Mouse (Mus musculus): Measurements from ENCODE around the gene Epb41.
A peak's percentile ranks its signal among the peaks of the same experiment; 100 is the strongest.

Gene Epb41

DNA sequence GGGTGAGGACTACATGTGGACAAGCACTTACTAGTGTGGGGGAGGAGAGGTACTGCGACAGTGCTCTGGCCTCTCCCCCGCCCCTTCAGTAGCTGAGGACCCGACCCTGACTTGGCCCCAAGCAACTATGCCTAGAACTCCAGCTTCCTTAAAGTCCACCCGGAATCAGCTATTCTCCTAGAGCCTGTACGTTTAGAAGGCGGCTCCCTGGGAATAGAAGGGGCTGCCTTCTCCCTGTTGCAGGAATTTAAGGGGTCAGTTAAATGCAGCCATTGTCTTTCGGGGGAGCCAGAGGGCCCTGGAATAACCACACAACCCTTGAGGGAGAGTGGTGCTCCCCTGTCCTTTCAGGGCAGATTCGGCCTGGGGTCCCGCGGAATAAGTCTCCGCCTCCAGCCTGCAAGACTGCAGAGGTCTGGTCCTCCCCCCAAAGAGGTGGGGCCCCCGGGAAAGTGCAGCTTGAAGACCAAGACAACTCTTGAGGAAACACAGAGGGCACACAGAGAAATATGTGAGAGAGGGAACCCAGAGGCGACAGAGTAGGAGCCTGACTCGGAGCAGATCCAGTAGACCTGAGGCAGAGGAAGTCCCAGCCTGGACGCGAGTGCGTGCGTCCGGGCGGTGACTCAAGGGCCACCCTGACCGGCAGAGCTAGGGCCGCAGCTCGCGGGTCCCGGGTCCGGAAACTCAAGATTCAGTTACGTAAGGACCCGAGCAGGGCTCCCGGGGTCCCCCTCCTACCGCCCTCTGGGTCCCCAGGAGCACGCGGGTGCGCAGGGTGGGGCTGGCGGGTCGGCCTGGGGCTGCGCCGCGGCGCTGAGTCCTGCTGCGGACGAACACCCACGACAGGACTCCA, 816 bp downstream of the Epb41 start, which contains the start of gene Gm10300:
Gm10300 (plus strand) TSS at position 621 of the 856 bp plus-strand sequence.
- peak; percentile 58 for DNase-seq (ENCODE audit: low read depth, low spot score)

DNA sequence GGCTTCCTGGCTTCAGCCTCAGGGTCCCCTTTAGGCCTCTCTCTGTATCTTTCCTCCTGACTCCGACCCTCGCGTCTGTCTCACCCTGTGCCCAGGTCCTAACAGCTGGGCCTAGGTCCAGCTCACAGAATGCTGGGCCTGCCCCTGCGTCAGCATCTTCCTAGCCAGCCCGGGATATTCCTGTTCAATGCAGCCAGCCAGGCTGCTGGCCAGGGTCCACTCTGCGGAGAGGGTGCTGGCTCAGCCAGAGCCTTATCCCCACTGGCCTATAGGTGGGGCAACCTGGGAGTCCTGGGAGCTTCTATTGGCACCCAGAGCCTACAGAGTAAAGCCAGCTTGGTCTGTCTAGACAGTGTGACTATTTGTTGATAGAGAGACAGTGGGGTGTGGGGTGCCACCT, 2.2 kb downstream of the Epb41 start:
- DNase-seq (ENCODE audit: low read depth, low spot score), result no peak

DNA sequence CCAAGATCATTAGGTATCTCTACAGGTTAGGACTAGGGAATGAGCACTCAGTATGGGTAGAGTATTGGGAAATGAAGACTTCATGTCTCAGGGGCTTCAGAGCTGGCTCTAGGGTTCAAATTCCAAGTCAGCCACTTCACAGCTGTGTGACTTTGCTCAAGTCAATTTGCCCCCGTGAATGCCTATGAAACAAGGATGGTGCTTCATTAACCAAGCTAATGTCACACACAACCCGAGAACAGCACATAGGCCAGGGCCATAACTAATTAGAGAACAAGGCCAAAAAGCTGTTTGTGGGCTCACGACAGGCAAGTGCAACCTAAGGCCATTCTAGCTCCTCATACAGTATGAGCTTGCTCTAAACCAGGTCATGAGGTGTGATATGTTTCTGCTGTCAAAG, 3.0 kb downstream of the Epb41 start:
- no peak for DNase-seq (ENCODE audit: low read depth, low spot score)

DNA sequence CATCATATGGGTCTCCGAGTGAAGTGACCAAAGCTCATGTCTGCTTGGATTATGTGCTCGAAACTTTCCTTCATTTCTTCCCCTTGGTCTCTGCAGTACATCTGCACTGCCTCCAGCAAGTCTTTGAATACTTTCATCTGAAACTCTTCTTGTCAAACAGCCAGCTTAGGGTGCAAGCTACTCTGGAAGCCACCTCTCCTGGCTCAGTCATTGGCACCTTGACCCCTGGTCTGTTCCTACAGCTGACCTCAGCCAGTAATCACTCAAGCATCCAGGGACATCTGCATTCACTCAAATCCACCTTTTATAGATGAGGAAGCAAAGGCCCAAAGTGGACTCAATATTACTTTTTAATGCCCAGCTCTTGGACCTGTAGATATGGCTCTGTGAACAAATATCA, 3.4 kb downstream of the Epb41 start:
- DNase-seq (ENCODE audit: low read depth, low spot score), result no peak

DNA sequence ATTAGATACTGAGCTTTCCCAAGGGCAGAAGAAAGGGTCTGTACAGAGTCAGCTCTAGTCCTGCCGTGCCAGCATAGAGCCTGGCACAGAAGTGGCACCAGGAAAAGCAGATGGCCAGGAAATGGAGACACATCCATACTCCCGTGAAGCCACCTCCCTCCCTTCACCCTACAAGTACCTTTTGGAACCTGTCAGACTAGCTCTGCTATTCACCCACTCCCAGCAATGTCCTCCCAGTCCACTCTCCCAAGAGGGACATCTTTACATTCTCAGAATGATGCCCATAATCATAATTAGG, 7.2 kb downstream of the Epb41 start:
- no peak for DNase-seq (ENCODE audit: low read depth, low spot score)

DNA sequence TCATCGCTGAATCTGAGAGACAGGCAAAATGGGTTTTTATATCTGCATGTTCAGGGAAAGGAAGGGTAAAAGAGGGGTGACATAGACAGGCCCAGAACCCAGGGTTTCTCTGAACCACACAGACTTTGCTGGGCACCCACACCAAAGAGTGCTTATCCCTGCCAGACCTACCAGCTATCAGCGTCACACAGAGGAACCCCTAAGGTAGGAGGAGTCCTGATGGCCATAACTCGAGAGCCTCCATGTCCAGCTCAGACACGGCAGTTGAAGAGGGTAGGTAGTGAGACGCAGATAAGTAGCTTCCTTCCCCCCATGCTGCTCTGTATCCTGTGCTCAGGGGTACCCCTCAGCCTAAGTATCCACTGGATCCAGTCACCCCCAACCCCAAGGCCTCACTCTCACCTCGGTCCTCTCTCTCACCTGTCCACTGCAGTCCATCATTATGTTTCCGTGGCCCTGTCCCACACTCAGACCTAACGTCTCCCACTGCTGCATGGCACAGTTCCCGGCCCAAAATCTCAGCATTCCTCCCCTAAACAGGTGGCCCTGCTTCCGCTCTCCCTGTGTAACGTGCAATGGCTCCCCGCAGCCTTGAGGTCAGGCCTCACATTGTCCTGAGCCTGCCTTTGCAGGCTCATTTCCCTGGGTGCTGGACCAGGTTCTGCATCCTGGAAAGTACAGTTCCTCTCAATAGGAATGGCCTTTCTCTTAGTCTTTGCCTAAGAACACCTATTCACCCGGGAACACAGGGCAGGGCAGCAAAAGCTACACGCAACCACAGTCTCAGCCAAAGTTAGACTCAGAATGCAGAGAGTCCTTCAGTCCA, 7.8 kb downstream of the Epb41 start:
- no peak for DNase-seq (ENCODE audit: low read depth, low spot score)

DNA sequence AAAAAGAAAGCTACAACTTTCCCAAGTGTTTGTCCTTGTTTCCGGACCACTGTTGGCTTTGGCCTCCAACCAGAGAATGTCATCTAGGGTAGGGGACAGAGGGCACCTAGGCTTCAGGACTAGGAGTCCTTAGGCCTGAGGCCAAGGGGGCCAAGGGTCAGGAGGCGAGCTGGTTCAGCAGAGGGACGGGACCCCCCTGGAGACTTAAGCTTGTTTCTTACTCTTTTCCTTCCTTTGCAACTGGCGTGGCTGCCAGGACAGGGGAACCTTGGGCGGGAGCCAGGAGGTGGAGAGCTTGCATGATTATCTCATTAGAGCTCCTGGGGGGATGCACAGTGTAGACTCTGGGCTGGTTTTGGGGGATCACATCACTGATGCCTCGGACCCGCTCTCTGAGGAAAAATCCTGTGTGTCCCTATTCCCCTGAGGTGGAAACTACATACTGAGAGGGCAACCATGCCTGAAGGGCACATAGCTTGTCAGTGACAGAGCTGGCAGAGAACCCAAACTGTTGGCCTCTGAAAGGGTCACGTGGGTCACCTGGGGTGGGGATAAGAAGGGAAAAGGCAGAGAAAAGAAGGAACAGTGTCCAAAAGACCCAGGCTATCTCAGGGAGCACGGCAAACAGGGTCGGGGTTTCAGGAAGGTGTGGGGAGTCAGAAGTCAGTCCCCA, 8.9 kb downstream of the Epb41 start:
- DNase-seq (ENCODE audit: low read depth, low spot score), result no peak

DNA sequence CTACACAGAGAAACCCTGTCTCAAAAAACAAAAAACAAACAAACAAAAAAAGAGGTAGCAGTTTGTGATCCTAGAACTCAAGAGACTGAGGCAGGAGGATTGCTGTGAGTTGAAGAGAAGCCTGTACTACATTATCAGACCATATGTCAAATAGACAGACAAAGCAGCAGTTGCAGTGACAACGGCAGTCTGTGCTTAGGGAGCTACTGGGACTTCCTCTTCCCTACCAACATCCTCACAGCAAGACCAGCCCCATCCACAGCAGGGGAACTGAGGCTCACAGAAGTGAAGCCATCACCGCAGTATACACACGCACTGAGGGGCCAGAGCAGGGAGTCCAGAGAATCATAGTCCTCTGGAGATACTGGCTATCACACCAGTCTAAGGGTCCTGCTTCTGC, 9.5 kb downstream of the Epb41 start:
- no peak for DNase-seq (ENCODE audit: low read depth, low spot score)

DNA sequence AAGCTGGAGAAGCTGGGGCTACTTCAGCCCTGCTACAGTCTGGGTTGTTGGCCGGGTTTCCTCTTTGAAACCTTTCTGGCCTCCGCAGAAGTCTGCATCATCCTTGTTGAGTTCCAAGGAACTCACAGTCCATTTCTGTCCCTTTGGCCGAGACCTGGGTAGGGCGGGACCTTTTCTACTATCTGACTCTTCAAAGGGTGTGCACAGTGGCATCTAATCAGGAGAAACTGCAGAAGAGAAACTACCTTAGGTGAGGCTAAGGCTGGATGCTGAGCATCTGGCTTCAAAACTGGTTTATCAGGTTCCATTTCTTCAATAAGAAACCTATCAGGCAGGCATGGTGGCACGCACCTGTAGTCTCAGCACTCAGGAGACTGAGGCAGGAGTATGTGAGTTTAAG, 10.6 kb downstream of the Epb41 start:
- DNase-seq (ENCODE audit: low read depth, low spot score), result no peak

DNA sequence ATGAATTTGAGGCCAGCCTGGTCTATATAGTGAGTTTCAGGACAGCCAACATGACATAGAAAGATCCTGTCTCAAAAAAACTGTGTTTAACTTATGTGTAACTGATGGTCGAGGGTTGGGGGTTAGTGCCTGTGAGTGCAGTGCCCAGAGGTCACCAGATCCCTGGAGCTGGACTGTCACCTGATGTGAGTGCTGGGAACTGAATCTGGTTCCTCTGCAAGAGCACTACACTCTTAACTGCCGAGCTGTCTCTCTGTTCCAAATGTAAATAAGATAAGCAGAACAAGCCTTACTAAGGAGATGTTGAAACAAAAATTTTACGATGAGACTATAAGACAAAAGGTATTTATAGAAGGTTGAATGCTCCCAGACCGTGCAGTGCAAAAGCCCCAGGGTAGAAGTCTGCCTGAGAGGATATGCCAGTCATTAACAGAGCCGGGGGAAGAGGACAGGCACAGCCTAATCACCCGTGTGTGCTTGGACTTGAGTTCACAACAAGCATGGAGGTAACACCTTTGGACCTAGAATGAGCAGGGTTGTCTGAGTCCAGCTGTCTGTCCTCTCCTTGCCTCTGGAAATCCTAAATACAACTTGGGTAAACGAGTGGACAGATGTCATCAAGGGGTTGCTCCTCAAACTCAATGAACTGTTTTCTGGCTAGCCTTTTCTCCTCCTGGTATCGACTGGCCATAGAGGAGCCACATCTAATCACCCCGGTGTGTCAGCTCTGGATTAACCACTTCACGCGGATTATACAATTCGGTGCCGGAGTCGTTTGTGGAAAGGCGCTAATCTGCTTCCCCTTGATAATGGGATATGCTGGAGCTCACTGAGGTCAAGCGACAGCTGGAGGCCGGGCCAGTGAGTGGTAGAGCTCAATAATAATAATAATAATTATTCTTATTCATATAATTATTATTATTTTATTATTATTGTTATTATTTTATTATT, 11.9 kb downstream of the Epb41 start:
- no peak for DNase-seq (ENCODE audit: low read depth, low spot score)

DNA sequence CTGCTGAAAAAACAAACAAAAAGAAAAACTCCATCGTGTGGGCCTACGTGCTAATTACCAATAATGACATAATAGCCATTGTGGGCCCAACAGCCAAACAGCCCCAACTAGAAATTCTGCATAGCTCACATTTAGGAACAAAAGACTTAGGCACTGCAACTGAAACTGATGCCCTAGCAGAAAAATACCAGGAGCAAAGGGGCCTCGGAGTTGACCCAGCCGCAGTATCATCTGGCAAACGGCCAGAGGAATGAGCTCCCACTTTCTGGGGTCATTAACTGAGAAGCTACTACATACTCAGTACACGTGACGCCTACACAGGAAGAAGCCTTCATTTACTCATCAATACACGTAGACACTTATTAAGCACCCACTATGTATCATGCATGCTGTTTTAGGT, 12.8 kb downstream of the Epb41 start:
- DNase-seq (ENCODE audit: low read depth, low spot score), result no peak

DNA sequence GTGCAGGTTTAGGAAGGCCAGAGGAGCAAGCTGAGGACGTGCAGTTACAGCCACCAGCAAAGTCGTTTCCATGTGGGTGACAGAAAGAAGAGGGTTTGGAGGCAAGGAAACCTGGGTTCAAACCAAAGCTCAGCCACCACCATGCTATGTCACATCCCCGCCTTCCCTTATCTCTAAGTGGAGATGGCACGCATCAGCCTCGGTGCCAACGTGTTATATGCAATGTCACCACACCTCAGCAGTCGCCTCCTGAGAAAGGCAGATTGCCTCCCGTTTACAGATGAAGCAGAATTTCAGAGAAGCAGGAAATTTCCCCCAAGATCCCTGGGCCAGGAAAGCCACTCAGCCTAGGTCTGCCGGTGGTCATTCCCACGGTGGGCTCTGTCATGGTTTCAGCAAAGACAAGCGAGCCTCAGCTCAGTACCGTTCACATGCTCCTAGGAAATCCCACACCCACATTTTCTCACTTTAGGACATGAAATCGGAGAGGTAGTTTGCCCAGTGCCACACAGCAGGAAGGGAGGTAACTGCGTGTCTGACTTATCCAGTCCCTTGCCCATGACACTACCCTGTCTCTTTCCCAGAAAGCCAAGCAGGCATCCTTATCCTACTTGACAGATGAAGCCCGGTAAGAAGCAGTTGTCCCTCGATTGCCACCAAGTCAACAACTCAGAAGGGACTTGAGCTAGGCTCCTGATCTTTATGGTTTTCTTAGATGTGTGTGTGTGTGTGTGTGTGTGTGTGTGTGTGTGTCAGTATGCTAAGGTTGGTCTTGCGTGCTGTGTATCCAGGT, 14.9 kb downstream of the Epb41 start:
- no peak for DNase-seq (ENCODE audit: low read depth, low spot score)

DNA sequence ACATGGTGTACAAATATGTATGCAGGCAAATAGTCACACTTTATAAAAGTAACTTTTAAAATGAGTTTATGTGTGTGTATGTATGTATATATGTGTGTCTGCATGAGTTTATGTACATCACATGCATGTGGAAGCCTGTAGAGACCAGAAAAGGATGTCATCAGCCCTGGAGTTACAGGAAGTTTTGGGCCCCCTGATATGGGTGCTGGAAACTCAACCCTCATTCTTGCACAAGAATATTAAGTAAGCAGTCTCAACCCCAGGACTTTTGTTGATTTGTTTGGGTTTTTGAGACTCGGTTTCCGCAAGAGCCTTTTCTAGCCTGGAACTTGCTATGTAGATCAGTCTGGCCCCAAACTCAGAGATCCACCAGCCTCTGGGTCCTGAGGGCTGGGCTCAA, 15.6 kb downstream of the Epb41 start:
- DNase-seq (ENCODE audit: low read depth, low spot score), result no peak

DNA sequence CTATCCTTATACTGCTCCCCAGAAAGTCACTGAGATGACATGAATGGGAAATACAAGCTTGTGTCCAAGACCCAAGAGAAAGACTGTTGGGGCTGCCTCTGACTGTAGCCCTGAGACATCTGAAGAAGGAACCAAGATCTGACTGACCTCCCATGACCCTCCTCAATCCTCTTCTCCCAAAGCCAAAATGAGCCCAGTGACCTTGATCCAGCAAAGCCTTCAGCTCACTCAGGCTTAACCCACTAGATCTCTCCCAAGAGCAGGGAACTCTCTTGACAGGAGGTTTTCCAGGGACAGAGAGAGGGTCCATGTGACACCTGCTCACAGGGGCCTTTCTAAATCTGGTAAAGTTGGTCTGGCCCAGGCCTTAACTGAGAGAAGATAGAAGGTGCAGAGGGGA, 17.8 kb downstream of the Epb41 start:
- no peak for DNase-seq (ENCODE audit: low read depth, low spot score)

DNA sequence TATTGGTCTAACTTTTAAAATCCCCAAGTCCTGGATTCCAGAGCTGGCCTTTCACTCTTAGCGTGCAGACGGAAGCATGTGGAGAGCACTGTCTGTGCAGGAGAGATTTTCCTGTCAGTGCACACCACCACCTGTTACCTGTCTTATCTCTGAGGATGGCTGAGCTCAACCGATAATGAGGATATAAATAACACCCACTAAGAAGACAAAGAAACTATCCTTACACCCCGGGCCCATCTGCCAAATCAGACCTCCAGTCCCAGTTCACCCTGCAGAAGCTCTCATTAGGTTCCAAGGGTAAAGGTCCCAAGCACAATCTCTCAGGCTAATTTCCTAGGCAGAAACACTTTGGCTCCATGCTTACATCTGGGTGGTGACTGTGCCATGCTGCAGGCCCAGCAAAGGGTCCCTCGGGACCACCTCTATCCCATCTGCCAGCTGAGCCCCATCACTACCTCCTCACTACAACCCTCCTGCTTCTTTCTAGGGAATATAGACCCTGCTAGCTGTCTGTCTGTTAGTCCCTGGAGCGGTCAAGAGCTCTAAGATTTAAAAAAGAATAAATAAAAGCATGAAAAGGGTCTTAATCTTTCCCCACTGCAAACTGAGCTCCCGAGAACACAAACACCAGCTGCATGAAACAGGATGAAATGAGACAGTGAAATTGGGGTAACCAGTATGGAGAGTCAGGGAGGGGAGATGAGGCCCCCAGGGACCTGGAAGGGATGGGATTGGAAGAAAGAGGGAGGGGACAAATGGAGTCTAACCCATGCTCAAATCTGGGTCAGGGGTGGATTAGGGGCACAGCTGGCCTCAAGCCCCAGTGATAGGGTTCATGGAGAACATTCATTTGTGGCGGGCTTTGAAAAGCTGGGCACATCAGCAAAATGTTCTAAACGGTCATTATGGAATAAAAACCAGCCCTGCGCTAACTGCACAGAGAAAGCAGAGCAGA, 23.5 kb downstream of the Epb41 start:
- DNase-seq (ENCODE audit: low read depth, low spot score), result no peak

DNA sequence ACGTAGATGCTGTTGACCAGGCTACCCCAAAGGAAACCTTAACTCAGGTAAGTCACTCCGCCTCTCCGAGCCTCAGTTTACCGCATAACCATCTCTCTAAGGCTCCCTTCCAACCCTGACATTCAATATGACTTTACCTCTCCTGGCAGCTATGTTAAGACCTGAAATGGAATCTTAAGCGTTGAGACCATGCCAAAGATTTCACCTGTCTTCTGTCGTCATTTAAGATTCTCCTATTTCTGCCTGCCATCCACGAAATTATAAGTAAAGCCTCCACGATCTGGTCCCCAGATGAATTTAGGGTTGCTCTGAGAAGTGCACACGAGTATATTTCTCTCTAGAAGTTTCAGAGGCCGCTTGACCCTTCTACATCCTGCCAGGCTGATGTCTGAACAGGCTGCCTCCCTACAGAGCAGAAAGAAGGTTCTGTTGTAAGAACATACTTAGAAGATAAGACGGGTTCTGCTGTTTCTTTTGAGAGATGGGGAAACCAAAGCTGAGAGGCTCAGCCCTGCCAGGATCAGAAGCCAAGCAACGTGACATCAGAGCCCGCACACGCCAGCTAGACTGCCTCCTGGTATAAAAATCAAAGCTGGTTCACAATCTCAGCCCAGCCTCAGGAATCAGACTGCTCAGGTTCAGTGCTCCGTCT, 25.4 kb downstream of the Epb41 start:
- peak; percentile 51 for DNase-seq (ENCODE audit: low read depth, low spot score)

DNA sequence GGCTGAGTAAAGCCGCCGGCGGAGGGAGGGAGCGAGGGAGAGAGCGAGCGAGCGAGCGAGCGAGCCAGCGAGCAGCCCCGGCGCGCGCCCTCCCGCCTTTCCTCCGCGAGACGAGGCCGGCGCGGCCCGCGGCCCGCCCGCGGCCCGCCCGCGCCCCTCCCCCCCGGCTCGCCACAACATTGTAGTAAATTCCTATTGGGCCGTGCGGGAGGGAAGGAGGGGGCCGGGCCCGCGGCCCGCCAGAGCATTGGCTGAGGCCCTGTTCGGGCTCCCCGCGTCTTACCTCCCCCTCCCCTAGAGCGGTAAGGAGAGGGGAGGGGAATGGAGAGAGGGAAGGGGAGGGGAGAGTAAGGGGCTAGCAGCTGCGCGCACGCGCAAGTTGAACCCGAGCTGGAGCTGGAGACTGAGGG, 26.1 kb downstream of the Epb41 start:
- peak; percentile 93 for DNase-seq (ENCODE audit: low read depth, low spot score)

DNA sequence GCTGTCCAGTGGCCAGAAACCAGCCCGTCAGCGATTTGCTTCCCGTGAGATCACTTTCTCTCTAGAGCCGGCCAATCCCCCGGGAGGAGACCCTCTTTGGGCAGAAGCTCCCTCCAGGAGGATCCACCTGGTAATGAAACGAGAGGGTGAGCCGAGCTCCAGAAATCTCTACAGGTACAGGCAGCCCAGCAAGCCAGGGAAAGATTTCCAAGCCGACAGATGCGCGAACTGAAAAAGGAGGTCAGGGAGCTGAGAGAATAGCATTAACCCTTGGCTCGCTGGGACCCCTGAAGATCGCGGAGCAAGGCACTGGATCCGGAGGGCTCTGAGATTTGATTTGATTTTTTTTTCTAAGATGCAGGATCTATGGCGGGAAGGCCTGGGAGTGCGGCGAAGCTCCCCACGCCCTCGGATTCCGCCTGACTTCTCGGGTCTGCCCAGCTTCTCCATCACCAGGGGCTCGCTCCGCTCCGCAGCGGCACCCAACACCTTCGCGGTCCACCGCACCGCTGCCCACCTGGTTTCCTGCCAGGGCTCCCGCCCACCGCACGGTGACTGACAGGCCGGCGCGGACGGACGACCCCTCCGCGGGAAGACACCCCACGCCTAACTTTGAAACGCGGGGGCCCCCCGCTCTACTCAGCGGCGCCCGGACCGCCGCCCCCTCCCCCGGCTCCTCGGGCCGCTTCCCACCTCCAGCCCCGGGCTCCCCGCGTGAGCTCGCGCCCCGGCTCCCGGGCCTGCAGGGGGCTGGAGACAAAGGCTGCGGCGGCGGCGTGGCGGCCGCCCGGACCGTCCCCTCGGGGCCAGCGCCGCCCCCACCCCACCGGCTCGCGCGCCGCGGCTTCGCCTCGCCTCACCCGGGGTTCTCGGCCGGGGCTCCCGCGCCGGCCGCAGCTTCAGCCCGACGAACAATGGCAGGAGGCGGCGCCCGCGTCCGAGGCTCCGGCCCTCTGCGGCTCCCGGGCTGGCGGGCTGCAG, 26.8 kb downstream of the Epb41 start:
- DNase-seq (ENCODE audit: low read depth, low spot score), result peak; percentile 63

Data from CD4-positive helper T cell, adult 2 months (primary cell).